Mouse (Mus musculus) CH12.LX (cell line): ENCODE results near the gene Mapk9.

ENCODE experiments used
- CTCF ChIP-seq, 2 experiments: IDR thresholded peaks in 1 of 2; conservative IDR thresholded peaks in 1 of 2; 2 replicates each; pipeline ENCODE4 v1.5.1; 2011 to 2012; ENCODE audit warnings: low read depth in 2 of 2, low read length in 2 of 2, improper control_type of control experiment in 1 of 2, inconsistent platforms in 1 of 2, mild to moderate bottlenecking in 1 of 2, moderate library complexity in 1 of 2
- MAX ChIP-seq: IDR thresholded peaks from 2 replicates; pipeline ENCODE4 v1.6.1; 2011; ENCODE audit warnings: low read length, improper control_type of control experiment
- MAZ ChIP-seq: IDR thresholded peaks from 2 replicates; pipeline ENCODE4 v1.6.1; 2012; ENCODE audit warnings: low read depth, mild to moderate bottlenecking, inconsistent platforms, low read length, improper control_type of control experiment, moderate library complexity
- MYC ChIP-seq: IDR thresholded peaks from 2 replicates; pipeline ENCODE4 v1.6.1; 2011; ENCODE audit warnings: low read depth, mild to moderate bottlenecking, improper control_type of control experiment, low read length
- NELFE ChIP-seq: IDR thresholded peaks from 2 replicates; pipeline ENCODE4 v1.6.1; 2011; ENCODE audit warnings: low read depth, low read length, improper control_type of control experiment
- POLR2A ChIP-seq: IDR thresholded peaks from 2 replicates; pipeline ENCODE4 v1.6.1; 2011; ENCODE audit warnings: low read depth, mild to moderate bottlenecking, improper control_type of control experiment, low read length
- RCOR1 ChIP-seq: conservative IDR thresholded peaks from 2 replicates; pipeline ENCODE4 v1.6.1; 2012; ENCODE audit warnings: low read depth, mild to moderate bottlenecking, inconsistent platforms, low read length, improper control_type of control experiment
- SIN3A ChIP-seq: IDR thresholded peaks from 2 replicates; pipeline ENCODE4 v1.6.1; 2012; ENCODE audit warnings: low read length, improper control_type of control experiment, inconsistent platforms
- TCF12 ChIP-seq: IDR thresholded peaks from 2 replicates; pipeline ENCODE4 v1.6.1; 2014; ENCODE audit warnings: low read depth, mild to moderate bottlenecking, inconsistent platforms, low read length, improper control_type of control experiment
- USF2 ChIP-seq: conservative IDR thresholded peaks from 2 replicates; pipeline ENCODE4 v1.6.1; 2011; ENCODE audit warnings: low read depth, low read length, improper control_type of control experiment
- ZC3H11A ChIP-seq: IDR thresholded peaks from 2 replicates; pipeline ENCODE4 v1.6.1; 2012; ENCODE audit warnings: low read depth, mild to moderate bottlenecking, inconsistent platforms, low read length, improper control_type of control experiment

- TF ChIP-seq POLR2A (no peak), CTCF (conservative IDR thresholded peaks at IDR 0.05 in 1 of 2, IDR thresholded peaks at IDR 0.05 in 1 of 2; ENCODE audit: low read depth in 2 of 2, low read length in 2 of 2) (no peak), RCOR1 (0 out of 2 replicates have a peak, but pooled peaks have one; percentile 52), USF2 (no peak), MYC (0 out of 2 replicates have a peak, but pooled peaks have one; percentile 34), ZC3H11A (no peak), NELFE (no peak), MAZ (no peak), SIN3A (peak; percentile 65), TCF12 (peak; percentile 96; the same call in 1 of the 2 replicates), MAX (0 out of 2 replicates have a peak, but pooled peaks have one; percentile 22)
Observed at GRCm38 (mm10) chr11:49918521-49919180, 72.1 kb downstream of the Mapk9 start.
